Mouse (Mus musculus): ENCODE data around the gene Ptges.

- no peak for TF ChIP-seq CTCF (conservative IDR thresholded peaks at IDR 0.05; ENCODE audit: low read length)
- no peak for TF ChIP-seq NANOG (IDR thresholded peaks at IDR 0.05; ENCODE audit: borderline replicate concordance, low read length)
Observed at GRCm38 (mm10) chr2:30965627-30966026, 36.0 kb upstream of the Ptges start.
